Mouse (Mus musculus) limb, embryonic 14.5 days (tissue): Measurements from ENCODE around the gene Snx4. TPM values are rescaled to one million over a fixed set of nuclear protein-coding genes. Genes with fewer than 3 reads are reported as not detected.

Source experiments
- ATAC-seq: fragments of 200-750 bp; cut with Nextera tagmentation; 2 replicates; pipeline ENCODE4 v1.8.0; 2017; ENCODE audit warnings: low read depth, moderate number of reproducible peaks, moderate TSS enrichment; ENCODE audit not compliant: low FRiP score
- DNase-seq: peaks from one replicate; pipeline ENCODE4 v3.0.0-alpha.2; 2015; ENCODE audit warnings: low spot score
- H3K27ac ChIP-seq: fragments of 300-500 bp; sonication (generic); replicated peaks from 2 replicates; pipeline ENCODE4 v1.5.1; 2014; ENCODE audit warnings: low read depth, mild to moderate bottlenecking, low read length, moderate library complexity, mixed read lengths
- H3K27me3 ChIP-seq: fragments of 300-500 bp; sonication (generic); 2 replicates; pipeline ENCODE4 v1.6.1; 2014; ENCODE audit warnings: low read length, mixed read lengths; ENCODE audit not compliant: control insufficient read depth, insufficient read depth
- H3K36me3 ChIP-seq: fragments of 300-500 bp; sonication (generic); 2 replicates; pipeline ENCODE4 v1.6.1; 2014; ENCODE audit warnings: mild to moderate bottlenecking, low read length, moderate library complexity, mixed read lengths; ENCODE audit not compliant: control insufficient read depth, insufficient read depth
- H3K4me1 ChIP-seq: fragments of 300-500 bp; sonication (generic); 2 replicates; pipeline ENCODE4 v1.6.1; 2014; ENCODE audit warnings: antibody characterized with exemption, low read length, mixed read lengths; ENCODE audit not compliant: control insufficient read depth, insufficient read depth
- H3K4me2 ChIP-seq: fragments of 300-500 bp; sonication (generic); replicated peaks from 2 replicates; pipeline ENCODE4 v1.6.1; 2014; ENCODE audit warnings: low read depth, mild to moderate bottlenecking, low read length, moderate library complexity; ENCODE audit not compliant: severe bottlenecking
- H3K4me3 ChIP-seq: fragments of 300-500 bp; sonication (generic); replicated peaks from 2 replicates; pipeline ENCODE4 v1.5.1; 2014; ENCODE audit warnings: low read length
- H3K9ac ChIP-seq: fragments of 300-500 bp; sonication (generic); 2 replicates; pipeline ENCODE4 v1.6.1; 2014; ENCODE audit warnings: mild to moderate bottlenecking, low read depth, low read length, moderate library complexity; ENCODE audit not compliant: severe bottlenecking
- H3K9me3 ChIP-seq: fragments of 300-500 bp; sonication (generic); 2 replicates; pipeline ENCODE4 v1.6.1; 2016; ENCODE audit warnings: low read length; ENCODE audit not compliant: control insufficient read depth
- POLR2A ChIP-seq: fragments of 200-500 bp; IDR thresholded peaks from 2 replicates; pipeline ENCODE4 v1.8.0; 2012; ENCODE audit warnings: inconsistent platforms, mild to moderate bottlenecking, moderate library complexity, borderline replicate concordance; ENCODE audit not compliant: insufficient read depth, insufficient read length; ENCODE audit errors: extremely low read depth
- WGBS: fragments of 180-500 bp; shearing (Covaris S2); extraction: QIAGEN DNeasy Blood & Tissue Kit; methylation state at CpG from one replicate; pipeline ENCODE4 v1.1.7; 2014; 5-methylcytosine and 5-hydroxymethylcytosine counted together
- polyA plus RNA-seq, 2 experiments: library from polyadenylated mRNA; depleted of rRNA in 1 of 2; stranded (reverse) in 1 of 2; unstranded in 1 of 2; fragments of >200 nt; fragmentation: Nextera tagmentation in 1 of 2; extraction: Ambion mirVana in 1 of 2; gene quantifications; 2 replicates each; pipeline versions ENCODE4 v1.2.1 to v1.2.3; 2012 to 2014

Snx4 gene
- polyA plus RNA-seq, 2 experiments = 43.0 to 96.6 TPM

DNA sequence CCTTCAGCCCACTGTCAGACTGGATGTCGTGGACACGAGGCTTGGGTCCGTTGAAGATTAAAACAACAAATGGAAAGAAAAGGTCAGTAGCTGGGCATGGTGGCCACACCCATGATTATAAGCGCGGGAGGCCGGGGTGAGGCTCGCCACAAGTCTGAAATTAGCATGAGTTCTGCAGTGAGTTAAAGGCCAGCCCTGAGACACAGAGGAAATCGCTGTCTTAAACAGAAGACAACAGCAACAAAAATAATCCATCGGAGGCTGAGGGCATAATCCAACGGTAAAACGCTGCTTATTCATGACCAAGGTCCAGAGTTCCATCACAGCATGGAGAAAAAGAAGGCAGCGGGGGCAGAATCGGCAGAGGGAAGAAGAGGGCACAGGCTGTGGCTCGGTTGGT, 81.8 kb downstream of the Snx4 start:
- ATAC-seq (no peak), DNase-seq (no peak)
- no peaks in the 10 kb centered on the region for H3K27me3 ChIP-seq
- 90% methylated on average over 14 of the region's 14 CpGs for WGBS
- no peak overlapping the region for H3K27ac ChIP-seq
- H3K4me3 ChIP-seq = no peak overlapping the region
- no peaks in the 10 kb centered on the region for H3K36me3 ChIP-seq
- H3K9me3 ChIP-seq = no peaks in the 10 kb centered on the region
- H3K4me1 ChIP-seq = no peaks in the 10 kb centered on the region
- no peak overlapping the region for H3K4me2 ChIP-seq
- no peak for TF ChIP-seq POLR2A
- H3K9ac ChIP-seq = no peak overlapping the region

- Histone ChIP-seq H3K4me1 (no peaks in the 10 kb centered on the region), H3K9ac (no peak overlapping the region), H3K4me3 (no peak overlapping the region), H3K27ac (no peak overlapping the region), H3K9me3 (no peaks in the 10 kb centered on the region), H3K27me3 (no peaks in the 10 kb centered on the region), H3K4me2 (no peak overlapping the region), H3K36me3 (no peaks in the 10 kb centered on the region)
- DNase-seq (peak; percentile 73), ATAC-seq (peak; percentile 26; the same call in 1 of the 2 replicates)
- no peak for TF ChIP-seq POLR2A
- 11% methylated on average over 8 of the region's 8 CpGs for WGBS
These were observed 85.9 kb downstream of the Snx4 start for GRCm38 (mm10) chr16:33337177-33337576.

GRCm38 (mm10) chr16:33337681-33338080, 86.4 kb downstream of the Snx4 start:
- H3K4me1 ChIP-seq = no peaks in the 10 kb centered on the region
- WGBS = 73% methylated on average over 10 of the region's 10 CpGs
- ATAC-seq (no peak), DNase-seq (no peak)
- H3K27ac ChIP-seq = no peak overlapping the region
- no peak for TF ChIP-seq POLR2A
- no peak overlapping the region for H3K9ac ChIP-seq
- H3K9me3 ChIP-seq = no peaks in the 10 kb centered on the region
- H3K36me3 ChIP-seq = no peaks in the 10 kb centered on the region
- no peak overlapping the region for H3K4me2 ChIP-seq
- no peaks in the 10 kb centered on the region for H3K27me3 ChIP-seq
- no peak overlapping the region for H3K4me3 ChIP-seq

DNA sequence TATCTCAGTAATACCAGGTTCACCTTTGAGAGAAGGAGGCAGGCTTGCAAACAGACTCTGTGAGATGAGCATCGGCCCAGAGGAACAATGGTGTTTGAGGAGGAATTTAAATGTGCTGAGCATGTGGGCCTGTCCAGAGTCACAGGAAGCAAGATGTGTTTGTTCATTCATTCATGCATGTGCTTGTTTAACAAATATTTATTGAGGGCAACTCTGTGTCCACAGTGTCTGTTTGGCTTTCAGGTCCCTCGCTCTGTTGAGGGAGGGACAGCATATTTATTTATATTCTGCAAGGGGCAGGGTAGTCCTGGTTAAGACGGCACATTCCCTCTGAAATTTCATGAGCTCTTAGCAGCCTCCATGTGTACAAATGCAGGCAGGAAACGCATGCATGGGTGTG, 87.2 kb downstream of the Snx4 start:
- H3K4me2 ChIP-seq = no peak overlapping the region
- WGBS = 68% methylated on average over 4 of the region's 4 CpGs
- no peaks in the 10 kb centered on the region for H3K27me3 ChIP-seq
- TF ChIP-seq POLR2A = no peak
- DNase-seq = no peak
- H3K27ac ChIP-seq = no peak overlapping the region
- H3K9me3 ChIP-seq = no peaks in the 10 kb centered on the region
- H3K4me1 ChIP-seq = no peaks in the 10 kb centered on the region
- H3K36me3 ChIP-seq = no peaks in the 10 kb centered on the region
- H3K4me3 ChIP-seq = no peak overlapping the region
- no peak for ATAC-seq
- no peak overlapping the region for H3K9ac ChIP-seq

GRCm38 (mm10) chr16:33339476-33339875, 88.2 kb downstream of the Snx4 start:
- WGBS = 90% methylated on average over 2 of the region's 2 CpGs
- Histone ChIP-seq H3K4me3 (no peak overlapping the region), H3K4me1 (no peaks in the 10 kb centered on the region; the same call in 1 of the 2 replicates), H3K36me3 (no peaks in the 10 kb centered on the region), H3K27me3 (no peaks in the 10 kb centered on the region), H3K4me2 (no peak overlapping the region), H3K27ac (no peak overlapping the region), H3K9me3 (no peaks in the 10 kb centered on the region), H3K9ac (no peak overlapping the region)
- no peak for ATAC-seq
- TF ChIP-seq POLR2A = no peak
- no peak for DNase-seq

- no peaks in the 10 kb centered on the region for H3K9me3 ChIP-seq
- H3K27ac ChIP-seq = no peak overlapping the region
- H3K4me2 ChIP-seq = no peak overlapping the region
- TF ChIP-seq POLR2A = no peak
- no peak overlapping the region for H3K4me3 ChIP-seq
- no peaks in the 10 kb centered on the region for H3K27me3 ChIP-seq
- no peaks in the 10 kb centered on the region for H3K36me3 ChIP-seq
- no peak overlapping the region for H3K9ac ChIP-seq
- DNase-seq (no peak), ATAC-seq (no peak)
- peaks cover 3% of the 10 kb centered on the region; the same call in 1 of the 2 replicates for H3K4me1 ChIP-seq
- WGBS = 19% methylated on average over 1 of the region's 1 CpGs
These were observed 91.1 kb downstream of the Snx4 start for GRCm38 (mm10) chr16:33342356-33342755.
